Mouse (Mus musculus) adipocyte (in vitro differentiated cells): ENCODE measurements around the gene Pno1.
A peak's percentile ranks its signal among the peaks of the same experiment; 100 is the strongest.

Source experiments
- DNase-seq: peaks from one replicate; pipeline ENCODE4 v3.0.0-alpha.2; 2016; ENCODE audit warnings: low spot score

Gene Pno1

GRCm38 (mm10) chr11:17180753-17181152 lies 30.6 kb downstream of the Pno1 start:
- no peak for DNase-seq

DNA sequence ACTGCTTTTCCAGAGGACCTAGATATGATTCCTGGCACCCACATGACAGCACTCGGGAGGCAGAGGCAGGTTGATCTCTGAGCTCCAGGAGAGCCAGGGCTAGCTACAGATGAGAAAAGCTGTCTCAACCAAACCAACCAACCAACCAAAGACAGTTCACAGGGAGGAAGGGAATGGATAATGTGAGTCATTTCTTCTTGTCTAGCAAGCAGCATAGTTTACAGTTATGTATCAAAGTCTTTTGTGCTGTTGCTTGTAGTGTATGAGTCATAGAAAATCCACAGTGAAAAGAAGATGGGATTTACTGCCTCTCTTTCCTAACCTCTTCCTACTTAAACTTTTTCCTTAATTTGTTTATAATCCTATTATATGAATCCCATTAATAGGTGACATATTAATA lies 34.7 kb downstream of the Pno1 start:
- DNase-seq, result no peak

DNA sequence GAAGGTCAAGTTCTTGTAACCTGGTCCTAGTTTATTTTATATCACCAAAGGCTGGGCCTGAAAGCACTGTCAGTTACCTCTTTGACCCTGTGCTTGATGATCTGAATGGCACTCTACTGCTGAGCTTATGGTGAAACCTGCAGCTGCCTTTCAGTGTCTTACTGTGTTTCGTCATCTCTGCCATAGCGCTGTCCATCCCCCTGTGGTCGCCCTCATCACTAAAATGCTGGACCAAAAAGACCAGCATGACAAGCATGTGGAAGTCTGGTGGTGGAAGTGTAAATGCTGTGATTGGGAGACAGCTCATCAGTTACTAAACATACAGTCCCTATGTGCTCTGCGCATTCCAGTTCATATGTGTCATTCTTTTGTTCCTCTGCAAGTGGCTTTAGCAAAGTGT lies 39.1 kb downstream of the Pno1 start:
- no peak for DNase-seq

DNA sequence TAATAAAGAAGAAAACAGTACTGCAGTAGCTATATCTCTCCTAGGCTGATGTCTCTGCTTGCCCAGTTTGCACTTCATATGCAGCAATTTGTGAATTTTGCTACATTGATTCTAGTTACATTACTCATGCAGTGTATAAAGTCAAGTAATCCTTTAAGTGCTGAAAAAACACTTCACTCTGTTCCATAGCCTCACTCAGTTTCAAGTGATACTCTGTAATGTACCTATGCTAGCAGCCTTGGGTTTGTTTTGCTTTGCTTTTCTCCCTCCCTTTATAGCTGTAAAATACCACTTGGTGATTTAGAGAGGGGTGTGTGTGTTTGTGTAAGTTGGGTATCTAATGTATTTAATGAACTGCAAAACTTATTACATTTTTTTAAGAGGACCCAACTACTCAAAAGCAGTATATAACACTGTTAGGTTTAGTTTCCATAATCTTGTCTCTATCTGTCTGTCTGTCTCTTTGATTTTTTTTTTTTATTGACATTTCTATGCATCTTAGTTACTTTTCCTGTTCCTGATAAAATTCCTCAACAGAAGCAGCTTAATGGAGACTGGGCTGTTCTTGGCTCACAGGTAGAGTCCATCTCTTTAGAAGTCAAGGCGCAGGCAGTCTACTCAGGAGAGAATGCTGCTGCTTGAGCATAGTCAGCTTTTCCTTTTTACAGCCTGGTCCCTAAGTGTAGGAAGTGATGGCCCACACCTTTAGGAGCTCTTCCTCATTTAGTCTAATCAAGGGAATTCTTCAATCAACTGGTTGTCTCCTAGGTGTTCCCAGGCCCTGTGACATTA lies 40.2 kb downstream of the Pno1 start:
- no peak for DNase-seq

DNA sequence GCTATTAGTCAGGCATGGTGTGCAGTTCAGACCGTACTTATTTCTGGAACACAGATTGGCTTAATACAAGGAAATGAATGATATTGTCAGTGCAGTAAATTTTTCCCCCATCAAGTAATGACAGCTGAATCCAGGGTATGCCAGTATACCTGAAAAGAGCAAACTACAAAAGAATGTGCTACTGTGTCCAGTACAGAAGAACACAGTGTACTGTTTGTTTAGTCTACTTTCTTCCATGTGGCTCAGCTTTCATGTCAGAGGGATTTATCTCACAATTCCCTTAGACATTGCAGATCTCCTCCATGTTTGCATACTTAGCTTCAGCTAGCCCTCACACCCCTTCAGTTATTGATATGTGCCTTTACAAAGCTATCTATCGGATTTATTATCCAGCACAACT lies 42.1 kb downstream of the Pno1 start:
- DNase-seq, result no peak

- no peak for DNase-seq
These were observed 44.7 kb downstream of the Pno1 start for GRCm38 (mm10) chr11:17166627-17167026.

- DNase-seq, result no peak
These were observed 47.4 kb downstream of the Pno1 start for GRCm38 (mm10) chr11:17163956-17164355.

DNA sequence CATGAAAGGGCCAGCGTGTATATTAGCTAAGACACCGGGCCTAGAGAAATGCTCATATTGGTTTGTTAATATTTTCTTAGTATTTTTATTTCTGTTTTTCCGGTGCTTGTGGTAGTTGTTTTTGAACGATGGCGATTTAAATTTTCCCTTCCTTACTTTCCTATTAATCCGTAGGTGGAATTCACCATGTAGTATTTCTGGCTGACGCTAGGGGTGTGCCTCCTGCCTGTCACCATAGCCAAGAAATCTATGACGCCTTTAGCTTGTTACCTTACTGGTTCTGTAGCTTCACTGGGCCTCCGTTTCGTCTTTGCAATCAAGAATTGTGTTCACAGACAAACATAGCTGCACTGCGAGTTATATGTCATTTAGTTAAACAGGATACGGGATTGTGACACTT lies 51.1 kb downstream of the Pno1 start:
- peak; percentile 81 for DNase-seq

- DNase-seq, result peak; percentile 55
These were observed 51.6 kb downstream of the Pno1 start for GRCm38 (mm10) chr11:17159738-17160241.

- DNase-seq, result peak; percentile 97
These were observed 52.3 kb downstream of the Pno1 start, which contains the start of gene Ppp3r1 for GRCm38 (mm10) chr11:17158858-17159737. Gene Ppp3r1, plus strand, starts transcription at chr11:17159263.
